Mouse (Mus musculus): Measurements from ENCODE around the gene Adgrg6. TPM values are rescaled to one million over a fixed set of nuclear protein-coding genes. Genes with fewer than 3 reads are reported as not detected.

The Adgrg6 gene
- polyA plus RNA-seq, 1 experiment from 2014 or later, result 0.52 TPM

DNA sequence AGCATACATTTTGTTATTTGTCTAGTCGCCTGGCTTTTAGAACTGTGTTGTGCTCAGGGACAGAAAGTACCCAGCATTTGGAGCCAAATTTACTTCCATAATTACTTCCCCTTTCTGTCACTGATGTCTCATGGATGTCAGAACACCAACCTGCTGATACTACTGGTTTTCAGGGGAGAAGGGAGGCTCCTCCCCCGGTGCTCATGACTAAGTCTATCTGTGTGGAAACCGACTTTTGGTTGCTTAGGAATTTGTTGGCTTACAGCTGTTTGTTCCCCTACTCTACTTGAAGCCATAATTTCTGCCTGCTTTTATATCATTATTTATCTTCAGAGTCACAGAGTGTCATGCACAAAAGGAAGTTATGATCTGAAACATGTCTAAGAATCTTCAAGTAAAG is 14.4 kb downstream of the Adgrg6 start:
- H3K9ac ChIP-seq, result no peak overlapping the region
- H3K4me3 ChIP-seq (replicated peaks), result no peak overlapping the region
- H3K4me1 ChIP-seq (replicated peaks), result no peaks in the 10 kb centered on the region
- H3K36me3 ChIP-seq (replicated peaks), result no peaks in the 10 kb centered on the region
- no peaks in the 10 kb centered on the region for H3K27me3 ChIP-seq
- H3K4me2 ChIP-seq, result no peak overlapping the region
- WGBS (ENCODE audit: insufficient replicate concordance), result 48% methylated on average over 3 of the region's 3 CpGs
- no peak for ATAC-seq (ENCODE audit: insufficient read depth)
- H3K9me3 ChIP-seq (replicated peaks), result no peaks in the 10 kb centered on the region
- H3K27ac ChIP-seq (replicated peaks), result no peak overlapping the region

DNA sequence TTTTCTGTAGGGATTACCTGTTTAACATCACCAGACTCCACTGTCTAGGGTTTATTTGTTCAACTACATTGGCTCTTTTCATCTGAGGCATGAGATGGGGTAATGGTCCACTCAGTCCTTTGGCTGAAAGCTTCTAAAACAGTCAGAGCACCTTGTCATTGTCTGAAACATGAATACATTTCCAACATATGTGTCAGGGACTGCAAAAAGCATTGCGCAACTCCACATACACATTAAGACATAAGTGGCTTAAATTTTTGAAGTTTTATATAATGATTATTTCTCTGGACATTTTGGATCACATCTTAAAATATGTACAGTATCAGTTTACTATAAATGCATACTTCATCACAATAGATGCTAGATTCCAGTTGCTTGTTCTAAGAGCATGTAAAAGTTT is 14.8 kb downstream of the Adgrg6 start:
- Histone ChIP-seq H3K27me3 (no peaks in the 10 kb centered on the region), H3K4me1 (replicated peaks) (no peaks in the 10 kb centered on the region), H3K9ac (no peak overlapping the region), H3K4me3 (replicated peaks) (no peak overlapping the region), H3K27ac (replicated peaks) (no peak overlapping the region), H3K36me3 (replicated peaks) (no peaks in the 10 kb centered on the region), H3K4me2 (no peak overlapping the region), H3K9me3 (replicated peaks) (no peaks in the 10 kb centered on the region)
- 81% methylated on average over 1 of the region's 1 CpGs for WGBS (ENCODE audit: insufficient replicate concordance)
- no peak for ATAC-seq (ENCODE audit: insufficient read depth)

DNA sequence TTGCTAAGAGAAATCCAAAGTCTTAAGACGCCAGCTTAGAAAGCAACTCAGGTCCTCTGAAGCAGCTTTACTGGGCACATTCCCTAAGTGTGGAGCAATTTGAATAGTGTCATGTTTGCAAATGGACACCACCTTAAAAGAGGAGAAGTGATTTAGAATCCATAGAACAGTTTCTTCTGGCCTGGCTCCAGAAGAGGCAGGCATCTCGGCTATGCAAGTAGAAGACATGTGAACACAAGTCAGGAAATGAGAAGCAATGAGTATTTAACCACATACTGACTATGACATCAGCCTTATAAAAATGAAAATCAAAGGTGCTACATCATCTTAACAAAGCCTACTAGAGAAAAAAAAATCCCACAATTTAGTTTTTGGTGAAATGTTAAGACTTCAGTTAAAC is 17.7 kb downstream of the Adgrg6 start:
- Histone ChIP-seq H3K9me3 (replicated peaks) (no peaks in the 10 kb centered on the region), H3K4me3 (replicated peaks) (no peak overlapping the region), H3K27ac (replicated peaks) (no peak overlapping the region), H3K36me3 (replicated peaks) (no peaks in the 10 kb centered on the region), H3K4me1 (replicated peaks) (no peaks in the 10 kb centered on the region), H3K27me3 (no peaks in the 10 kb centered on the region), H3K9ac (no peak overlapping the region), H3K4me2 (no peak overlapping the region)
- no peak for ATAC-seq (ENCODE audit: insufficient read depth)
- 59% methylated on average over 2 of the region's 2 CpGs for WGBS (ENCODE audit: insufficient replicate concordance)

DNA sequence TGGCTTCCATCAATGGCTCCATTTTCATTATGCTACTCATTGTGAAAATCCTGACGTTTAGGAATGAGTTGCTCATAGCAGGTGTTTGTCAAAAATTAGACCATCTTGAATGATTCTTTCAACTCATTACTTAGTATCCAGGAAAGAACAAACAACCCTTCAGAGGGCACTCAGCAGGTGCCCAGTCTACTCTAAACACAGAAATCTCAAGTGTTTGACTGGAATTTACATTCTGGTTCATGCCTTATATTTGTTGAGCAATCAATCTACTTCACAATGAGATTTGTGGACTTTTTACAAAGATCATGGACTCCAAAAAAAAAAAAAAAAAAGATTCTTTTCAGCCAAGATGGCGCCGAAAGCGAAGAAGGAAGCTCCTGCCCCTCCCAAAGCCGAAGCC is 22.7 kb downstream of the Adgrg6 start:
- WGBS (ENCODE audit: insufficient replicate concordance), result 75% methylated on average over 5 of the region's 5 CpGs
- Histone ChIP-seq H3K36me3 (replicated peaks) (no peaks in the 10 kb centered on the region), H3K4me3 (replicated peaks) (no peak overlapping the region), H3K4me2 (no peak overlapping the region), H3K9ac (no peak overlapping the region), H3K4me1 (replicated peaks) (no peaks in the 10 kb centered on the region), H3K27ac (replicated peaks) (no peak overlapping the region), H3K27me3 (no peaks in the 10 kb centered on the region), H3K9me3 (replicated peaks) (no peaks in the 10 kb centered on the region)
- ATAC-seq (ENCODE audit: insufficient read depth), result no peak

DNA sequence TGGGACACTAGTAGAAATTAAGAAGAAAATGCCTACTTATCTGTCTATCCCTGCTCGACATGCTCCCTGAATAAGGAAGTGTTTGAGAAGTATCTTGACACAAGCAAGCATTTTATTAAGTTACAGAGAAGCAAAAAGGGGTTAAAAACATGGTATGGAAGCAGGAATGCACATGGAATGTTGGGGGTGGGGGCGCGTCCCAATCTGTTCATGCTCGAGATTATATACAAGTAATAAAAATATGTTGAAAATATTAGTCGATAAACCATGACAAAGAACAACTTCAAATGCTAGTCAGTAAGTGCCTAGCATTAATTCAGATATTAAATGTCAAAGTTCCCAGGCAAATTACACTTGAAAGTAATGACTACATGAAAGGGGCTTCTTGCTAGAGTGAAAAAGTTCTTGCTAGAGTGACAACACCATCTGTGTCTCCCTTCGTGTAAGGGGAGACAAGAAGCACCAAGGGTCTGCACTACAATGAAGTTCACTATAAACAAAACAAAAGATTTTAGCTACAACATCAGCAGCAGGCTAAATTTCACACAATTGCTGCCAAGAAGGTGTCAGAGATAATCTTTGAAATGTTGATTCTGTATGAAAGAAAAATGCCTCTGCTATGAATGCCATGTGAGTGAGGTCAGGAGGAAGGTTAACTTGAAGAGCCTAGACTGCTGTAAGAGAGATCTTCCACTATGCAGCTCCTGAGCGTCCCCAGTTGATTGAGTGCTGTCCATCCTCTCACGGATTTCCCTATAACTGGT is 24.4 kb downstream of the Adgrg6 start:
- Histone ChIP-seq H3K9ac (no peak overlapping the region), H3K27ac (replicated peaks) (no peak overlapping the region), H3K27me3 (no peaks in the 10 kb centered on the region), H3K4me3 (replicated peaks) (no peak overlapping the region), H3K9me3 (replicated peaks) (no peaks in the 10 kb centered on the region), H3K36me3 (replicated peaks) (no peaks in the 10 kb centered on the region), H3K4me2 (no peak overlapping the region), H3K4me1 (replicated peaks) (no peaks in the 10 kb centered on the region)
- 55% methylated on average over 8 of the region's 8 CpGs for WGBS (ENCODE audit: insufficient replicate concordance)
- no peak for ATAC-seq (ENCODE audit: insufficient read depth)

DNA sequence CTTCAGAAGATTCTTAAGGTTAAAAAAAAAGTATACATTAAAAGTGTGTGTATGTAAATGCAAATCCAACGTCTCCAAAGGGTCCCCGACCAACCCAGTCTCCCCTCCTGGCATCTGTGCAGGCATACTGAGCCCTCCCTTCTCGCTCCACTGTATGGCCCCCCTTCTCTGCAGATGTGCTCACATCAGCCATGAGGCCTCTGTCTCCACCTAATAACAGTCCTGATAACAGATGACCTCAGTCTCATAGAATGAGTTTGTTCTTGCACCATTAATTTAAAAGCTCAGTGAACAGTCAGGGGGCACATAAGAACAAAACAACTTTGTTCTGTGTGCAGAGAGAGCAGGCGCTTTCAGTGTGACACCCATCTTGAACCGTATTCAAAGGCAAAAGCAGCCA is 27.6 kb downstream of the Adgrg6 start:
- Histone ChIP-seq H3K27ac (replicated peaks) (no peak overlapping the region), H3K27me3 (no peaks in the 10 kb centered on the region), H3K36me3 (replicated peaks) (no peaks in the 10 kb centered on the region), H3K9me3 (replicated peaks) (no peaks in the 10 kb centered on the region), H3K4me3 (replicated peaks) (no peak overlapping the region), H3K9ac (no peak overlapping the region), H3K4me2 (no peak overlapping the region), H3K4me1 (replicated peaks) (no peaks in the 10 kb centered on the region)
- 54% methylated on average over 5 of the region's 5 CpGs for WGBS (ENCODE audit: insufficient replicate concordance)
- no peak for ATAC-seq (ENCODE audit: insufficient read depth)

DNA sequence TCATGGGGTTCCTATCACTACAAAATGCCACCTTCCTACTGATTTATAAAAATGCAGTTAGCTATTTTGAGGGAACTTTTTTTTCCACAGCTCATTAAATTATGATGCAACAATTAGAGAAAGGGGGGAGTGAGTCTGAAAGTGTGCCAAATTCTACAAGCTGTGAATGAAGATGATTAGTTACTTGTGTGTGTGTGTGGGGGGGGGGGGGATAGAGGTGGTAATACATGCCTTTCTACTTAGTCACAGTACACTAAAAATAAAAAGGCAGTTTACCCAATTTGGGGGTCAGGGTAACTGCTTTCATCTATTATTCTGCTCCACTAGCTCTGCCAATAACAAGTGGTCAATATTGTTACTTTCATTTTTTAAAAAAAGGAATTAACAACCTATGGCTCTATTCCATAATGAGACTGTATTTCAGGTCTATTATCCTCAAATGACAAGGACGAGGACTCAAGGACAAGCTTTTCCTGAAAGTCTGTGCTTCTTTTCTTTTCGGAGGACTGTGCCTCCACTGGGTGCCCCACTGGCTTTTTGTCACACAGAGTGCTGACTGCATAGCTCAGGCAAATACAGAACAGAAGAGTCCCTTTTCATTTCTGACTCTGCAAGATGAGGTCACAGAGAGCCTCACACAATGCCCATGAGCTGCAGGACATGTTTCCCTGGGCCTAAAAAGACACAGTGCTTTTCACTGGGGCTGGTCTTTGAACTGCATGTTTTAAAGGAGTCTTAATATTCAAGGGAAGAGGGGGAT is 33.4 kb downstream of the Adgrg6 start:
- Histone ChIP-seq H3K4me2 (no peak overlapping the region), H3K27ac (replicated peaks) (no peak overlapping the region), H3K27me3 (no peaks in the 10 kb centered on the region), H3K36me3 (replicated peaks) (no peaks in the 10 kb centered on the region), H3K4me3 (replicated peaks) (no peak overlapping the region), H3K4me1 (replicated peaks) (no peaks in the 10 kb centered on the region), H3K9ac (no peak overlapping the region), H3K9me3 (replicated peaks) (no peaks in the 10 kb centered on the region)
- WGBS (ENCODE audit: insufficient replicate concordance), result 57% methylated on average over 2 of the region's 2 CpGs
- ATAC-seq (ENCODE audit: insufficient read depth), result no peak

DNA sequence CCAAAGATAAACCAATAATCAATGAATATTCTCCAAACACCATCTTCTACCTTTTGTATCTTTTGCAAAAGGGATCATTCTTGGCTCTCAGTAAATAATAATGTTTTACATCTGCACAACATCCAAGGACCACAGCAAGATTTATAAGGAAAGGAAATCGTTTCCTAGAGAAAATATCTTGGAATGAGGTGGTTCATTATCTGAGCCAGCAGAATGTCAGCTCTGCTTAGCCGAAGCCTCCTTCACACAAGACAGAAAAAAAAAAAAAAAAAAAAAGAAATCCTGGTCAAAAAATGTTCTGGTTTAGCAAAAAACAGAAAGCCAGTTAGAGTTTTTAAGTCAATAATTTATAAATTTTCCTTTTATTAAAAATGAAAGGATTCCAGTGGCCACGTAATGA is 34.3 kb downstream of the Adgrg6 start:
- Histone ChIP-seq H3K27me3 (no peaks in the 10 kb centered on the region), H3K9me3 (replicated peaks) (no peaks in the 10 kb centered on the region), H3K4me3 (replicated peaks) (no peak overlapping the region), H3K4me2 (no peak overlapping the region), H3K27ac (replicated peaks) (no peak overlapping the region), H3K36me3 (replicated peaks) (no peaks in the 10 kb centered on the region), H3K9ac (no peak overlapping the region), H3K4me1 (replicated peaks) (no peaks in the 10 kb centered on the region)
- no peak for ATAC-seq (ENCODE audit: insufficient read depth)
- 55% methylated on average over 3 of the region's 3 CpGs for whole genome bisulfite sequencing (ENCODE audit: insufficient replicate concordance)

DNA sequence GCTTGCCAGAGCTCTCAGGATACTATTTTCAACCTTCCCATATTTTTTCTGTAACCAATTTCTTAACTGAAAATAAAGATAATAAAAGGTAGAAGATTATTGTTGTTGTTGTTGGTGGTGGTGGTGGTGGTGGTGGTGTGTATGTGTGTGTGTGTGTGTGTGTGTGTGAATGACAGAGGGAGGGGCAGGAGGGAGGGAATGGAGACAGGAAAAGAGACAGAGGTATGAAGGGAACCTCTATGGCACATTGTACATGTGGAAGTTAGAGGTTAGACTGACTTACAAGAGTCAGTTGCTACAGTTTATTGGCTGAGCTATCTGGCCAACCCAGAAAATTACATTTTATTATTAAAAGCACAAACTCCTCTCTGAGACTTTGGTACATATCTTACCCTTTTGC is 49.8 kb downstream of the Adgrg6 start:
- ATAC-seq (ENCODE audit: insufficient read depth), result no peak
- H3K4me3 ChIP-seq (replicated peaks), result no peak overlapping the region
- no peak overlapping the region for H3K27ac ChIP-seq (replicated peaks)
- no peak overlapping the region for H3K4me2 ChIP-seq
- H3K4me1 ChIP-seq (replicated peaks), result no peaks in the 10 kb centered on the region
- H3K9ac ChIP-seq, result no peak overlapping the region
- H3K36me3 ChIP-seq (replicated peaks), result no peaks in the 10 kb centered on the region
- H3K9me3 ChIP-seq (replicated peaks), result no peaks in the 10 kb centered on the region
- H3K27me3 ChIP-seq, result no peaks in the 10 kb centered on the region

DNA sequence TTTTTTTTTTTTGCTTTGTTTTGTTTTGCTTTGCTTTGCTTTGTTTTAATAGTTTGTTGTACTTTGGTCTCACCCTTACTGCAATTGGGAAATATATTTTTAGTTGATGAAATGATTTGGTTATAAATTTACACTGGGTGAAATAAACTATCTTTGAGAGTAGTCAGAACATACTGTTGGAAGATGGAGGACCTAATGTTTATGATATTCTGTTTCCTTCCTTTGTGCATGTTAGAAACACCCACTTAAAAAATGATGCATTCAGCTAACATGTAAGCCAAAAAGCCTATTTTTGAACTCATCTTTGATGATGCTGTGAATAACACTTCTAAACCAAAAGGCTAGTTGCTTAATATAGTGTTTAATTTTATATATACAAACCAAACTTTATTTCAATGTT is 50.3 kb downstream of the Adgrg6 start:
- Histone ChIP-seq H3K4me3 (replicated peaks) (no peak overlapping the region), H3K9me3 (replicated peaks) (no peaks in the 10 kb centered on the region), H3K9ac (no peak overlapping the region), H3K4me1 (replicated peaks) (no peaks in the 10 kb centered on the region), H3K36me3 (replicated peaks) (no peaks in the 10 kb centered on the region), H3K27ac (replicated peaks) (no peak overlapping the region), H3K4me2 (no peak overlapping the region), H3K27me3 (no peaks in the 10 kb centered on the region)
- ATAC-seq (ENCODE audit: insufficient read depth), result no peak

DNA sequence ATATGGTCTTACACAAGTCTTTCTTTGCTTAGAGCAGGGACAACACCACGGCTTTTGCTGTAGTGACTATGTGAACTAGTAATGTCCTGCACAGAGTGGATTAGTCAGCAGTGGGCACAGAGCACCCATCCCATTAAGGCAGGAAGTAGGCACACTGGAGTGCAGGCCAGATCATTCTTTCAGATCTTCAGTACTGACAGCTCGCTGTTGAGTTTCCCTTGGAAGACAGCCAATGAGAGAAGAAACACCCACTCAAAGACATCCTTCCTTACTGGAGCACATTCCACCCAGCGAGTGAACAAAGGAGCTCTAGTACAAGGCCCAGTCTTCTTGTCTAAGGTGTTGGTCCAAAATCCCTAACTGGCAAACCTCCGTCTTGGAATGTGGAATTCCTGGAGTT is 53.6 kb downstream of the Adgrg6 start:
- WGBS (ENCODE audit: insufficient replicate concordance), result 52% methylated on average over 4 of the region's 4 CpGs
- no peak for ATAC-seq (ENCODE audit: insufficient read depth)
- no peaks in the 10 kb centered on the region for H3K9me3 ChIP-seq (replicated peaks)

DNA sequence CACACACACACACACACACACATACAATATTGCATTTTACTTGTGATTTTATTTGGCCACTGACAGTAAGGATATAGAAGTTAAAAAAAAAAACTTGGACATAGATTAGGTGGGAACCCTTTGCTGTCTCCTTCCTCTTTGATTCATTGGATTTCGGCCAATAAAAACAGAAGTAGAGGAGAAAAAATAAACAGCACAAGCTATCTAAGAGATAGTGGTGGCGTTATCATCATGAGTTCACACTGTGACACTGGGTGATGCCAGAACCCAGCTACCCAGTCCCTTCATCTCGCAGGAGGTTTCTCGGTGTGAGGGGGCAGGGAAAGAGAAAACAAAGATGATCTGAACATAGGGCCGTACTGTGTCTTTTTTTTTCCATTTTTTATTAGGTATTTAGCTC is 62.2 kb downstream of the Adgrg6 start:
- no peak overlapping the region for H3K4me3 ChIP-seq (replicated peaks)
- H3K27me3 ChIP-seq, result no peaks in the 10 kb centered on the region
- H3K36me3 ChIP-seq (replicated peaks), result no peaks in the 10 kb centered on the region
- H3K4me1 ChIP-seq (replicated peaks), result no peaks in the 10 kb centered on the region
- no peaks in the 10 kb centered on the region for H3K9me3 ChIP-seq (replicated peaks)
- ATAC-seq (ENCODE audit: insufficient read depth), result no peak
- H3K9ac ChIP-seq, result no peak overlapping the region
- H3K4me2 ChIP-seq, result no peak overlapping the region
- WGBS (ENCODE audit: insufficient replicate concordance), result 59% methylated on average over 5 of the region's 5 CpGs
- no peak overlapping the region for H3K27ac ChIP-seq (replicated peaks)

More for the DNA sequence above, 53.6 kb downstream of the Adgrg6 start:
- Histone ChIP-seq H3K4me3 (replicated peaks) (no peak overlapping the region), H3K4me2 (no peak overlapping the region), H3K27me3 (no peaks in the 10 kb centered on the region), H3K27ac (replicated peaks) (no peak overlapping the region), H3K9ac (no peak overlapping the region), H3K36me3 (replicated peaks) (no peaks in the 10 kb centered on the region), H3K4me1 (replicated peaks) (no peaks in the 10 kb centered on the region)

All from liver, embryonic 15.5 days (tissue).